Mouse (Mus musculus) left cerebral cortex, adult 11 months (tissue): Measurements from ENCODE around the gene Cxcl9.
"Not testable (repeated sequence)": the region's sequence is repeated elsewhere in the genome, so short reads cannot be mapped to it uniquely, and the experiment has no call there.

Experiments used
- DNase-seq: peaks from one replicate; pipeline ENCODE4 v3.0.0; 2022; ENCODE audit warnings: low spot score

Cxcl9 gene

DNA sequence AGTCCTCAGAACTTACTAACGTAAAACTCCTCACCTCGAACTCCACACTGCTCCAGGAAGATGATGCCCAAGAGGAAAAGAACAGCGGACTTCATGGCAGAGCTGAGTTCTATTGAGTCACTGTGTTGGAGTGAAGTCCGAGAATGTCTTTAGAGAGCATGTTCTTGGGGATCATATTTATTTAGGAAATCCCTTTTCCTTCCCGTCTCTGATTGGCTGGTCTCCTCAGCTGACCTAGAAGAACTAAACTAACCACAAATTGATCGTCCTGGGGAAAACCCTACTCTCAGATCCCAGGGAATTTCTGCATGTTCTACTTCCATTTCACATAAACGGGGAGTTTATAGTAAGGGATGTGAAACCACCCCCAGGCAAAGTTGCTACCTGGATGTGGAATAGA, at the start of gene Cxcl9:
Gene Cxcl9 (minus strand): TSS at position 151 of the 400 bp plus-strand sequence.
- DNase-seq, result no peak

GRCm38 (mm10) chr5:92376795-92377405, 49.0 kb upstream of the Cxcl9 start:
- no peak for DNase-seq

GRCm38 (mm10) chr5:92375368-92375767, 47.5 kb upstream of the Cxcl9 start:
- DNase-seq, result no peak

DNA sequence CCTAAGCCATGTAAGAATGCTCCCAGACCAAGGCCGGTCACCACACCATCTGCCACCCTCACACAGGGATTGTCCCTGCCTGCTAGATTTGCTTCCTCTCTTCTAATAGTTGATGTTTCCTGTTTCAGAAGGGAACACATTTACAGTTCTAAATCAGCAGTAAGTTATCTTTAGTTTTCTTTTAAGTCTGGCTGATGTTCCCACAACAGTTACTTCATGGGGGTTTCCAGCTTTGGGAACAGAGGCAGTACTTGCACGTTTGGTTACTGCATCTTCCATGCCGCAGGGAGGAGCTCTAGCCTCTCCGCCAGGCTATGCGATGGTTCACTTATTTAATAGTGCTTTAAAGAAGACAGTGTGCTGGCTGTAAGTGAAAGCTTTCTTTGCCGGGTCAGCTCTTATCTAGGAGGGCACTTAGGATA, 46.9 kb upstream of the Cxcl9 start:
- DNase-seq, result no peak

- no peak for DNase-seq
Measured at GRCm38 (mm10) chr5:92372605-92373004, 44.7 kb upstream of the Cxcl9 start.

DNA sequence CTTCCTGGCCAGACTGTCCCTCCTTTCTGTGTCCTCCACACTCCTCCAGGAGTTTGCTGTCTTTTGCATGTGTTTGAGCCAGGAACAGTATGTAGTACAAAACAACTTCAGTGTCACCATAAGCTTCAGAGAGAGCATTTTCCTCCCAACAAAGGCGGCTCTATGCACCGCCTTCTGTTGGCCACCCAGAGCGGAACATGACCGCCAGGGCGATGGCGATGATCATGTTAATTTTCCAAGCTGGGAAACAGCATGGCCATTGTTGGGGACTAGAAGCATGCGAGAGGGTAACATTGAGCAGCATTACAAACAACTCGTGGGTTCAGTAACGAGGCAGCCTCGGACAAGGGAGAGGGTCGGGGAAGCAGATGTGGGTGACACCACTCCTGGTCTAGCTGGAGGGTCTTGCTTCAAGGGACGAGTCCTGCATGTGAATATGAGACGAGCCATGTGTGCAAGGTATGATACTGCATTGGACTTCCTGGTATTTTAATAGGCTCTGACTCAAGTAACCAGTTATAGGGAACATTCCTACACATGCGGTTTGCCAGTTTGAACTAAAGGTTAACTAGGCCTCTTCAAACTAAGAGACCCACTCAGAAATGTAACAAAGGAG, 43.6 kb upstream of the Cxcl9 start:
- DNase-seq, result no peak

DNA sequence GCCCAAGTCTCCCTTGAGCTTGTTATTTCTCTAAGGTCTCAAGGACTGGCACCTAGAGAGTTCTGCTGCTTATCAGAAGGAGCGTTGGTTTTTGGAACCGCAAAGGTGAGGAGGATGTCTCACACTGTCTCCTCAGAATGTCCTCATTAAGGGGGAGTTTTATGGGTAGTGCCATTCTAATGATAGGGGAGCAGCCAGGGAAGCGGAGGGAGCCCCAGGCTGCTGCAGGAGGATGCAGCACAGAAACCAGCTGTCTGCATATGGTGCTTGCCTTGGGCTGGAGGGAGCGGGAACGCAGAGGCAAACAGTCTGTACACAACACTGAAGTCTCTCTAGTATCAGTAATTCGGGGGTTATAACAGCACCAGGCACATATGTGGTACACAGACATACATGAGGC, 43.0 kb upstream of the Cxcl9 start:
- no peak for DNase-seq

DNA sequence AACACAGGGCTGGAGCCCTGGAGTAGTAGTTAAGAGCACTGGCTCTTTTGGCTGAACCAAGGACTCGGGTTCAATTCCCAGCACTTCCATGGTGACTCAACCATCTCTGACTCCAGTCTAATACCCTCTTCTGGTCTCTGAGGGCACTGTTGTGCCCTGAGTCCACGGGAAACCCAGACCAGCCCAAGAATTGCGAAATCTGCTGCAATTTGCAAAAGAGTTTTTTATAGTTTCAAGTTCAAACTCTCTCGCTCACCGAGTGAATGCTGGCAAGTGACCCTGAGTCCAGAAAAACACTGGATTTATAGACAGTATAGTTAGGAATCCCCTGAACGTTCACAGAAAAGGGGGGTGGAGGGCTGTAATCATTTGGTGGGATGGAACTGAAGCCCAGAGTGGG, 42.5 kb upstream of the Cxcl9 start:
- DNase-seq, result no peak

DNA sequence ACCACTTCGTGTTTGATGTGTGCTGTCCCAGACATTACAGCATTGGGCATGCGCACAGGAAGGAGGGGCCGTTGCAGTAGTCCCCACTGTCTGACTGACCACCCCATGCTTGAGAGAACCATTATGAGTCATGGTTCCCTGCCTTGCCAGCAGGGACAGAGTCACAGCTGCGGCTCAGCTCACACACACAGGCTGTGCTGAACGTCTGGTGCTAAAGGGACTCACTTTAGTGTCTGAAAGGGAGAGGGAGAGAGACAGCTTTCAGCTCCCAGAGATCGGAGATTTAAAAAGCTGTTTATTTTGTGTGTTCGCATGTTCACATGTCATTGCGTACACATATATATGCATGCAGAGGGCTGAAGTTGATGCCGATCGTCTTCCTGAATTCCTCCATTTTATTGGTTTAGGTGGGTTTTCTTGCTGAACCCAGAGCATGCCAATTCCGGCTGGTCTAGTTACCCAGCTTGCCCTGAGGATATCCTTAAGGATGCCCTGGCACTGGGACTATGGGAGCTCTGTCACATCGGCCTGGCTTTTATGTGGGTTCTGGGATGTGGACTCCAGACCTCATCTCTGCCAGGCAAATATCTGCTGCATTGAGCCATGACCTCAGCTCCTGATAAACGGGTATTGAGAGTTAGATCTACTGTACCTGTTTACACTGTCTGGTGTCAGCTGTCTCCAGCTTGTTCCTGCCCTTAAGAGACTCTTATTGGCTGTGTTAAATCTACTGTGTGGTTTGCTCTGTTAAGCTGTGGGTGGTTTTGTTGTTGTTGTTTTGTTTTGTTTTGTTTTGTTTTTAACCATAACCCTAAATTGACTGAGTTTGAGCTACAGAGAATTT, 41.5 kb upstream of the Cxcl9 start:
- DNase-seq, result peak; percentile 17

DNA sequence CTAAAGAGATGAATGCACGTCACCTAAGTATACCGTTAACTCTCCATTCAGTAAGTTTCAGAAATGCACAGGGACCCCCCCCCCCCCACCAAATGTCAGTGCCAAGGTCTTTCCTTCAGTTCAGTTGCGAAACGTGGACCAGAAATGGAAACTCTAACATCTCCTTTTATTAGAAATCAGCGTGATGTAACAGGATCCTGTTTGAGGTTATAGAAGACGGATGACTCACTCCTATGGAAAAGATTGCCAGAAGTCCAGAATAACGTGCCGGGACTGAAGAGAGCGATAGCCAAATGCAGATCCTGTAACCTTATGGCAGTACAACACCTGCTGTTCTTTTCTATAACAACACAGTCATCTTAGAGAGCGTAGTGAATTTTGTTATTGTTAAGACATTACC, 40.5 kb upstream of the Cxcl9 start:
- no peak for DNase-seq

DNA sequence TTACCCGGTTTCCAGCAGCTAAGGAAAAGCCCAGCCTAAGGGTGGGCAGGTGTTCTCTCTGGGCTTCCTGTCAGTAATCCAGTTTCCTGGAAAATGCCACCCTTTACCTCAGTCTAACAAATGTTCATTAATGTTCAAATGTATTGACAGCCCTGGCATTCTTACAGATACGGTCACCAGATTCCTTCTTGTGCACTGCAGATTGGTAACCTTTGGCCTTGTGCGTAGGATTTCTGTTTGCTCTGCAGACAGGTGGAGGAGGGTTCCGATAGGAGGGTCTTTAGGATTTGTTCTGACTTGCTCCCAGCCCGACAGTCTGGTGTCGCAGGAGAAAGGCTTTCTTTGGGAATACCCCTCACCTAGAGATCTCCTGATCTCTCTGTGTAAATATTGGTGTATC, 38.7 kb upstream of the Cxcl9 start:
- DNase-seq, result no peak

DNA sequence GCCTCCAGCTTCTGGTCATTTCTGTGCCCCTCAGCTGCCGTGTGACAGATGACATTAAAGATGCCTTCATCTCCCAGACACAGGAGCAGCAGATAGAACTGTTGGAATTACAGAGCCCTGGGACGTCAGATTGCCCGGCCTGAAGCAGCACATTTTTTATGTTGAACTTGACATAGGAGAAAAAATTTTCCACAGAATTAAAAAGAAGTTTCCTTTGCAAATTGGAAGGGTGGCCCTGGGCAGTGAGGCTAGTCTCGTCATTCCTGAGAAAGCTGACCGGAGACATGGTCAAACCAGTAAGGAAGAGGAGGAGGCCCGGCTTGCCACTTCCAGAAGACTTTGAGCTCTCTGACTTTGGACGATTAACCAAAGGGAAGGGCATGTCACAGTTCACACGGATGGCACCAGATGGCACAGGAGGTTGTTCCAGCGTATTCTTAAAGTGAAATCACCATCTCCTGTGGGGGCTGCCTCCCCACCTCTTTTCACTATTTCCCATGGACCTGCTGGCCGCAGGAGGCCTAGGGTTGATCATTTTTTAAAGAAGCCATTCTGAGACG, 37.3 kb upstream of the Cxcl9 start:
- DNase-seq, result no peak

DNA sequence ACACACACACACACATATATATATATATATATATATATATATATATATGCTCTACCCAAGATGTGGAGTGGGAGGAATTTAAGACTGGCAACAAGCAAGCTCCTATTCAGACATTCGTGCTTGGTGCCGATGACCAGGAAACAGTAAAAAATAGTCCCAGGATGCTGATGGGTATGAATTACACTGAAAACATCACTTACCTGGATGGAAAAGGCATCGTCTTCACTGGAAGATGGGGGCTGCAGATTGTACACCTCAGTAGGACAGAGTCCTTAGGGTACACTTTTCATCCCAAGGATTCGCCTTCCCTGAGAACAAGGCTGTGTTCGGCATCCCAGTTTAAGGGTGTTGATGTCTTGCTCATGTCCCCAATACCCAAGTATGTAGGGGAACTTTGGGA, 36.1 kb upstream of the Cxcl9 start:
- no peak for DNase-seq

GRCm38 (mm10) chr5:92363179-92363578, 35.3 kb upstream of the Cxcl9 start:
- no peak for DNase-seq

DNA sequence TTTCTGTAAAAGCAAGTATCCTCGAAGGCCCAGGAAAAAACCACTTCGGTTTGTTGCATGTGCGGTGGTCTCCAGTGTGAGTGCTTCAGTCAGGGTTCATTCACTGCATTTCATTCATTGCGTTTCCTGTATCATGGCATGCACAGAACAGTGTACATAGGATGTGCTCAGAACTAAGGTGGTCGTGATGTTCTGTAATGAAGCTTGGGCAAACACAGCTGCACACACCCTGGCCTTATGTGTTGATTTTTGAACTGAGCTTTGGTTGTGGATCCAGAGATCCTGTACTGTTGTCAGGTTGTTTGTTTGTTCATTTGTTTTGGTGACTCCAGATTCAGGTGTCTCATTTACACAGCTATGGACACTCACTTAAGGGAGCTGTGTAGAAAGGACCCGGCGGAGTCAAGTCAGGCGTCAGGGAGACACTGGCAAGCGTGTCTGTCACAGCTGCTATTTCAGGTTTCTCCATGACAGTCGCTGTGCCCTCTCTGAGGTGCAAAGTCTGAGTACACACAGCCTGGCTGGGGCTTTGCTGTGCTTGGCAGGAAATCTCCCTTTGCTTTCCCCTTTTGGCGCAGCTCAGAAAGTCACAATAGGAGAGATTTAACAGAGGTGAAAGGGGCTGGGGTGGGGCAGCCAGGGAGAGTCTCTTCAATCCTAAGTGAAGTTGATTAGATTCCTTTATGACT, 31.0 kb upstream of the Cxcl9 start:
- DNase-seq, result no peak

GRCm38 (mm10) chr5:92358033-92358432, 30.2 kb upstream of the Cxcl9 start:
- no peak for DNase-seq

DNA sequence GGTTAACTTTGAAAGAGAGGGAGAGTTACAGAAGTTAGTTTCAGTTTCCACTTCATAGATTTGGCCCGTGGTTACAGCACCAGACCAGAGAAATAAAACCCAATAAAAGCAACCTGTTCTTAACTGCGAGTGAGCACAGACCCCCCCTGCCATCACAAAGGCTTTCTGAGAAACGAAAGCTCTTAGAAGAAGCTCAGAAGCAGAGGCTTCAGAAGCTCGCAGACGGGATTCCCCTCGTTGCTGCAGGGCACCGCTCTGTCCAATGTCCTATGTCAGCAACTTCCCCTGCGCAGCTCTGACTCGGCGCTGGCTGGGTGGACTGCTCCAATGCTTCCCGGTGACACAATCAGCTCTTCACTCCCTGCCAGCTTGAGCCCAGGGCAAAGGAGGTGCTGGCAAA, 25.6 kb upstream of the Cxcl9 start:
- DNase-seq, result no peak

GRCm38 (mm10) chr5:92352716-92353115, 24.8 kb upstream of the Cxcl9 start:
- DNase-seq, result not testable (repeated sequence)

DNA sequence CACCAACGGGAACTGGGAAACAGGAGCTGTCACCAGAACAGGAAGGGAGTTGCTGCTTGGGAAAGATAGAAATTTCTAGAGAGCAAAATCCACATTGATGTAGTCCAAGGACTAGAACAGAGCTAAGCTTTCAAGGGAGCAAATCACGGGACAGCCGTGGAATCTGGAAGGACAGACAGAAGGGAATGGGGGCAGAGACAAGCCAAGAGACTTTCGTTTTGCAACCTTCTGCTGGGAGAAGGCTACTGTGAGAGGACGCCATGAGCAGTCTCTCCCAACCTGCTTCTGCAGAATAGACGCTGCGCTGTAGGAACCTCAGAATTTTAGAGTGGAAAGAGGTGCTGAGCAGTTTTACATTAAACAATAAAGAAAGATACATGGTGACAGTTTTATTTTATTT, 21.9 kb upstream of the Cxcl9 start:
- DNase-seq, result no peak

DNA sequence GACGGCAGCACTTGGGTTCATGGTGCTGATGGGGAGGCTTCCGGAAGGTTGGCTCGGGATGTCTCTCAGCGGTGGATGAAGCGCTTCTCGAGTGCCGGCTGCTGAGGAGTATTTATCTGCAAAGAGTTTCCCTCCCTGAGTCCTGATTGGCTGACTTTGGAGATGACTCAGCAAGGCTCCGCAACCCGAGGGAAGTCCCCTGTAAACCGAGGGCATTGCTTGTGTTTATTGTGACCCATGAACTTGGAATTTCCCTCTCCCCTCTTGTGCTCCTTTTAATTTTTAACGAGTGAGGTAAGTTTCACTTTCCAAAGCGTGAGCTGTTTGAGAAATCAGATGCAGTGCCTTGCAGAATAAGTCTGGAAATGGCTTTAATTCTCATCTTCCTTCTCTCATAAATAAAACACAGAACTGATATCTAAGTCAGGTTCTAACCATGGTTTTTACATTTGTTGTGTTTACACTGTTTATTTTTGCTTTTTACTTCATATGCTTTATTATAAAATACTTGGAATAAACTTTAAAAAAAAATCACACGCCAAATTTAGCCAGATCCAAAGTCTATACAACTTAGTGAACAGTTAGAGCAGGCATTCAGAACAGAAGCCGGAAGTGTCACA, 21.0 kb upstream of the Cxcl9 start, which contains the start of gene Cxcl10:
Gene Cxcl10 (minus strand): TSS at position 96 of the 620 bp plus-strand sequence.
- no peak for DNase-seq

- DNase-seq, result no peak
Measured at GRCm38 (mm10) chr5:92345006-92345405, 17.1 kb upstream of the Cxcl9 start.

DNA sequence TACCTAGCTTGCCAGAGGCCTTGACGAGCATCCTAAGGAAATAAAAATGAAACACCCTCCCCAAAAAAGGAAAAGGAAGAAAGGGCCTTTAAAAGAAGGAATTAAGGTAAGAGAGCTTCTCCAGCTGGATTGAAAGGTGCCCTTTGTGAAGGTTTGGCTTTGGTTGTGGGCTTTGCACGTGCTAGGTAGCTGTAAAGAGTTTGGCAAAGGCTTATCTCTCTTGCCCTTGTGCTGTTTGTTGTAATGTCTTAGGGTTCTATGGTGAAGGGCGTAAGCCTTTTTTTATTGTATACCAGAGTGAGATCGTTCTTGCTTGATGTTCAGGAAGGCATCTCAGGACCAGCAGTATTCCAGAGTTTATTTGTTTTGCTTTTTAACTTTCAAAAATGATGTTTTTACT, 12.7 kb upstream of the Cxcl9 start:
- no peak for DNase-seq
